Mouse (Mus musculus) cerebellum, adult 11-12 months (tissue): ENCODE results near the gene Nbeal2.

ENCODE experiments used
- DNase-seq: peaks from one replicate; pipeline ENCODE4 v3.0.0; 2022

The Nbeal2 gene

DNA sequence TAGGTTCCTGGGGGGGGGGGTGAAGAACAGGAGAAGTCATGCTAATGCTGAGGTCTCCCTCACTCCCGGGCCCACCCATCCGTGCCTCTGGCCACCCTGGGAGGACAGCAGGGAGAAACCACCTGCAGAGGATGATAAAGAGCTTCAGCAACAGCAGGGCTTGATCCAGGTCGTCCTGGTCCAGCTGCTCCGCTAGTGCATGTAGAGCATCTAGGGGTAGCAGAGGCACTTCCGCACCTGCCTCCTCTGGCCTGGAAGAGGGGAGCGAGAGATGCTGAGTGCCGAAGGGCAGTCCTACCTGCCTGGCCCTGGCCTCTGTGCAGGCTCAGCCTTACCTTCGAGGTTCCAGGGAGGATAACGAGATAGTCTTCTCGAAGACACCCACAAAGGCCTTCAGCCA, 9.7 kb downstream of the Nbeal2 start:
- DNase-seq: no peak

DNA sequence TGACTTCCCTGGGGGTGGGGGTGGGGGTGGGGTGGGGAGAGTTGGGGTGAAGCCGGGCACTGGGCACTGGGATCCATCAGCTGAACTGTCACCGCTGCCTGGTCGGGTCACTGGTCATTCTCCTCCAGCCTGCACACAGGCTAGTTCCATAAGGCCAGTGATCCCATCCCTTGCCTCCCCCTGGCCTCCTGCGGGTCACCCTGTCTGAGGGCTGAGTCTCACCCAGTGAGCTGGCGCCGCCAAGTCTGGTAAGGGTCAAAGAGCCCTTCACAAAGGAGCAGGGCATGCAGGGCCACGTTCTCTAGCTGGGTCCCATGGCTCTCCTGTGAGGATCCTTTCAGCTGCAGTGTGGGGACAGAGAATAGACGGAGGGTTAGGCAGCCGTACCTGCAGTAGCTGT, 10.2 kb downstream of the Nbeal2 start:
- DNase-seq: no peak

DNA sequence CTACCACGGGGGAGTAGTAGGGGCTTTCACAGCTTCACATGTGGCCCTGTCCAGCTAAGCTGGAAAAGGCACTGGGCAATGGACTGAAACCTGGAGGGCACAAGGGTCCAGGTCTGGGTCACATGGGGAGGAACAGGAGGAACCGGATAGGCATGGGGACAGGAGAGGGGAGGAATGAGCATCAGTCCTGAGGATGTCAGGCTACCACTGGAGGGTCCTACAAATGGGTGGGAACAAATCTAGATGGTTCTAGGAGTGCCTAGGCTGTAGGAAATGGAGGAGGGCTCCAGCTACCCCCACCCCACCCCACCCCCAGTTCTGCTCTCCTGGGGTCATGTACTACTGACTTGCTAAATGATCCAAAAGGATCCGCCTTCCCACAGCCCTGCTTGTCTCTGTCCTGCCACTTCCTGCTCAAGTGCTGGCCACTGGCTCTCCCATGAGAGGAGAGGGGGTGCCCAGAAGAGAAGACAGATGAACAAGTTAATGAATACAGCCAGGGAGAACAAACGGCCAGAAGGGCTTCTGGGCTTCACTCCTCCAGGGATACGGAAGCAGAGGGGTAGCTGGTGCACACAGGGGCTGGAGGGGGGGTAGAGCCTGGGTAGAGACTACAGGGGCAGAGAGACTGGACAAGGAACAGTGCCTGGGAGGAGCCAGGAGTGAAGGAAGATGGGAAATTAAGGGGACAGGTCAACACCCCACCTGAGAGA, 11.0 kb downstream of the Nbeal2 start:
- DNase-seq: no peak

GRCm38 (mm10) chr9:110641006-110641405, 13.0 kb downstream of the Nbeal2 start:
- no peak for DNase-seq

DNA sequence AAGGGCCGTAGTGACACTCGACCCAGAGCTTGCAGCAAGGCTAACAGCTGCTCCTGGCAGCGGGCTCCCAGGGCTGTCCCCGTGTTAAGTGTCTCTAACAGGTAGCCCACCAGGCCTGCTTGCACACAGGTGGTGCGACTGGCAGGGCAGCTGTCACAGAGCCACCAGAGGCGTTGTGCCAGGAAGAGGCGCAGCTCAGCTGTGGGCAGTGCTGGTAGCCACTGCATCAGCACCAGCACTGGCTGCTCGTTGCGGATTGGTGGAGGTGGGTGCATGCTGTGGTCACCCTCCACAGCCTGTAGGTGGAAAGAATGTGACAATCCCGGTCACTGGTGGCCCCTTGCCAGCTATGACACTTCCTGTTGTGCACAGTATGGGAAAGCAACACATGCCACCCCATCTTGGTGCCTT, 15.3 kb downstream of the Nbeal2 start:
- DNase-seq: peak; percentile 68

DNA sequence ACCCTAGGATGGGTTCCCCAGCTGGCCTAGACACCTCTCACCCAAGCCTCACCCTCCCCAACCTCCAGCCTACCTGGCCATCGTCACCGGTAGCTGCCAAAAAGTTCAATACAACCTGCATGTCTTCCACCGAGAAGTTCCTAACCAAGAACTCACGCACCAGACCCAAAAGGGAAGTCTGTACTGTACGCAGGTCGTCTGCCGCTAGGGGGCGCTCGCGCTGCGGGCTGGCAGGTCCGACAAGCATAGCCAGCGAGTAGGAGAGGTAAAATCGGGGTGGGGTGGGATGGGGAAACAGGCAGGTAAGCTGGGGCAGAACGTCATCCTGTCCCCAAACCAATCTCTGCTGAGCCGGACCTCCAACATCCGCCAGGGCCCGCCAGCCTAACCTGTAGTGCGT, 18.7 kb downstream of the Nbeal2 start:
- peak; percentile 79 for DNase-seq

DNA sequence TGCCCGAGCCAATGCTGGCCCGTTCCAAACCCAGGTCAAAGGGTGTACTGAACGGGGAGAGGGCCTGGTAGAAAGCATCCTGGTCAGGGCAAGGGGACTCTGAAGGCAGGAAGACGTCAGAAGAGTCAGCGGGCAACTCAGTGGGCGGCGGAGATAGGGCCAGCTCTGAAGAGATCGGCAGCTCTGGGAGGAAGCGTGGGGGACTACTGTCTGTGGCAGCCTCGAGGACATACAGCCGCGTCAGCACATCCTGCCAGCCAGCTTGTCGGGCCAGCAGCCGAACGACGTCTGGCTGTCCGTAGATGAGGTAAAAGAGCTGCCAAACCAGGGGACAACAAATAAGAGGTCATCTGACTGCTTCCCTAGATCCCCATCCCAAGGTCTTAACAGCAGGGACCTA, 20.1 kb downstream of the Nbeal2 start:
- DNase-seq: no peak

DNA sequence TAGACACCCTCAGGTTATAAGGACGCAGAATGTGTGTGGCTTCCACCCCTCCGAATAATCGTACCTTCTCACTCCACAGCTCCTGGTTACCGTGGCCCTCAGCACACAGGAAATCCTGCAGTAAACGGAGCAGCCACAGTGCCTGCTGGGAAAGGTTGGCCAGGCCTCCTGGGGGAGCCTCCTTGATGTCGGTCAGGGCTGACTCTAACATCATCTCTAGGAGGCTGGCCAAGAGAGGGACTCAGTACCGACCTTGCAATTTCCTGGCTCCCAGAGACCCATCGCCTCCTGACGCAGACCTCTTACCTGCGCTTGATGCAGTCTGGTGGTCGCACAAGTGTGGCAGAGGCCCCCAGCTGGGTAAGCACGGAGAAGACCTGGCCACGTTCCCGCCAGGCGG, 21.3 kb downstream of the Nbeal2 start:
- no peak for DNase-seq

DNA sequence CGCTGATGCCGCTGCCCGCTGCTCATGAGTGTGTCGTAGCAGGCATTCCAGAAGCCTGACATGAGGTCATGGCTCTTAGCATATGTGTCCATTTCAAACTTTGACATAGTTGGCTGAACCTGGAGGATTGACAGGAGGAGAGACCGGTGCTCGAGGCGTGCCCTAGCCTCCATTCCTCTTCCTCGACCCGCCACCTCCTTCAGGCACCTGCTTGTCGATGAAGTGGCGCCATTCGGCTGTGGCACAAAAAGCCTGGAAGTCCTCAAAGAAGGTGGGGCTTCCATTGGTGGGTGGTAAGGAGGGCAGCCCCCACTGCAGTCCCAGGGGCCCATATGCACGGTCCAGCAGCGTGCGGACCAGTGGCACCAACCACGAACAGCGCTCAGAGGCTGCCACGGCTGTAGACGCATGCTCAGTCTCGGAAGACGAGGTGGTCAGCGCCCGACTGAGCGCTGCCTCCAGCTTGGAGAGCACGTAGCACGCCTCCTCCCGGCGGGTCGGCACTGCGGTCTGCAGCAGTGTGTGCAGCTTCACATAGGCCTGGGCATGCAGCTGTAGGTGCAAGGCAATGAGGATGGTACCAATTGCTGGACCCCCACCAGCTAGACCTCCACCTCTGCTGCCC, 22.2 kb downstream of the Nbeal2 start:
- DNase-seq: peak; percentile 23

DNA sequence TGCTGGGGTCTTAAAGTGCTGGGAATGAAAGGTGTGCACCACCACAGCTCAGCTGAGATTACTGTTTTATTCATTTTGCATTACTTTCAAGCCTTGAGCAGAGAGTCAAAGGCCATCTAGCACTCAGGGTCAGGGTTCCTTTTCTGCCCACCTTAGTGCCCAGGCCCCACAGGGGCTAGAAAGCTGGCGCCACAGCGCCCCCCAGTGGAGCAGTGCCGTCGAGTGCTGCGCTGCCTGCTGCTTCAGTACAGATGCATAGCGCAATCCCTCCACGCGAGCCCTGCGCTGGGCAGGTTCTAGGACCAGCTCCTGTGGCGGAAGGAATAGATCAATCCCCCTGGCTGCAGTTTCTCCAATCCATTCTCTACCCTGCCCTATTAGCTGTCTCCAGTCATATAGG, 22.8 kb downstream of the Nbeal2 start:
- peak; percentile 39 for DNase-seq

- peak; percentile 25 for DNase-seq
These were observed 23.8 kb downstream of the Nbeal2 start for GRCm38 (mm10) chr9:110630171-110630570.

DNA sequence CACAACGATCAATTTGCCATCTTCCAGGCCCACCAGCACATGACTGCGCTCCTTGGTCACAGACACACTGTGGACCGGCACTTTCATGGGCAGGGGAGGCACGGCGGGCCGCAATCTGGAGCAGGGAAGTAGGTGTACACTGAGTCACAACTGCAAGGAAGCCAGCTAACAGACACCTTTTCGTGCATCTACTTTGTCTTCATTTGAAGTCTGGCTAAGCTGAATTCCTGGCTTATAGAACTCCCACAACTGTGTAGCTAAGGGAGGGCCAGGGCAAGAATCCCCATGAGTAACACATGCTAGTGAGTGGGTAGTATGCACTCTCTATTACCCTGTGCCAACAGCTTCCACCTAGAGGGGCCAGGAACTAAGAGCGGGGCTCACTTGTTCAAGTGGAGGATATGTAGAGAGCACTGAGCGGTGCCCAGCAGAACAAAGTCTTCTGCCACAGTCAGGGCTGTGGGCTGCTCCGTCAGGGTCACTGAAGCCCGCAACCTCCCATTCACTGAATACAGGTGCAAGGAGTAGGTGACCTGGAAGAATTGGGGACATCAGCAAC, 28.5 kb downstream of the Nbeal2 start:
- DNase-seq: peak; percentile 25

DNA sequence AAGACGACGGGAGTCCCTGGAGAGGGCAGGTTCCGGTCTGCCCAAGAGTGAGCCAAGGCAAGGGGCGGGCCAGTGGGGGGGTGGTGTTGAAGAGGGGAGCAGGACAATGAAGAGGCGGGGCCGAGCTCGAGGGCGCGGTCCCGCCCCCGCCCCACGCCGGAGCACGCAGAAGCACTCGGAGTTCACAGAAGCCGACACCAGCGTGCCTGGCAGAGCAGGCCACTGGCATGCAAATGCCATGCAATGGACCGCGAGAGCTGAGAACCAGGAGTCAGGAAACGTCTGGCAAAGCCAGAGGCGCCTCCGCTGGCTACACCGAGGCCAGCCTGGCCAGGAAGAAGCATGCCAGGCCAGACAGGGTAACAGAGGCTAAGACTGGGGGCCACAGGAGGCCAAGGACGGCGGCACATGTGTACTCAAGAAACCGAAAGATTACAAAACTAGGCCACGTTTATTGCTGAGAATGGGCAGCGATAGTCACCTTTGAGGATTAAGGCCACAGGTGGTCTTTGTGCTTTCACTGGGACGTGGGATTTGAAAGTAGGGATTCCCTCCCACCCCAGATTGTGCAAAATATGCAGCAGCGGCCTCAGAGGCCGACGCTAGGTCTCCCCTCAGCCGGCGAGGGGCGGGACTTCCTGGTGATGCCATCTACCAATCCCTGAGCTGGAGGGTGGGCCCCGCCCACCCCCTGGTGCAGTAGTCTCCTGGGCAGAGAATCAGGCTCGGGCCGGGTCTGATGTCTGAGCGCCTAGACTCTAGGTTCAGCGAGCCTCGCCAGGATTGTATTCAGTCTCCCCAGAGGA, 29.4 kb downstream of the Nbeal2 start, which contains the start of gene Nradd:
Nradd (minus strand) TSS at position 92 of the 806 bp plus-strand sequence.
- peak; percentile 92 for DNase-seq

DNA sequence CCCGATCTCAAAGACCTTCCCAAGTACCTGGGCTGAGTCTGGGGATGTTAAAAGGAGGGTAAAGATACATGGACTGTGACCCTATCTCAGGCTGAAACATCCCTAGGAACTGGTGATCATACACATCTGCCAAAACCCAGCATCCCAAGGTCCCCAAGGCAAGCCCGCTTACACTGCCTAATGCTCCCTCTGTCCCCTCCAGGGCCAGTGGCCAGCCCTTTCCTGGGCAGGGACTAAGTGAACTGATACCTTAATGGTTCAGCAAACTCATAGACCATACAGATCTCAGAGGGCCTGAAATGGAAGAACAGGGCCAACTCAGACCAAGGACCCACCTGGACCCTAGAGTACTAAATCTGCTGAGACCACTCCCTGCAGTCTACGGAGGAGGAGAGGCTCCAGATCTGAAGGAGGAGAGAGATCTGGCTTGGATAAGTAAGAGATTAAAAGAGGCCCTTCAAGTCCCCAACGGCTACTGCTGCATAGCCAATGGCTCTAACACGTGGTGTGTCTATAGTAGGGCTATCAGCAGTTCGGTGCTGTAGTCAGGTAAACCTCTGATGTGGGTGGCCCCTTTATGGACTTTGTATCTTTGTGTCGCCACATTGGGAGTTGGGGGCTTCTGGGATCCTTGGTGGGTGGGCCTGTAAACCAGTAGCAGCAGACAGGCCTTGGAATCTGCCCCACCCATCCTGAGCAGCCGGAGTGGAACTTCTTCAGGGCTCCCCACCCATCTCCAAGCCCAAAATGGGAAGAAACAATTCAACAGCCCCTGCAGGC, 30.4 kb downstream of the Nbeal2 start:
- no peak for DNase-seq

DNA sequence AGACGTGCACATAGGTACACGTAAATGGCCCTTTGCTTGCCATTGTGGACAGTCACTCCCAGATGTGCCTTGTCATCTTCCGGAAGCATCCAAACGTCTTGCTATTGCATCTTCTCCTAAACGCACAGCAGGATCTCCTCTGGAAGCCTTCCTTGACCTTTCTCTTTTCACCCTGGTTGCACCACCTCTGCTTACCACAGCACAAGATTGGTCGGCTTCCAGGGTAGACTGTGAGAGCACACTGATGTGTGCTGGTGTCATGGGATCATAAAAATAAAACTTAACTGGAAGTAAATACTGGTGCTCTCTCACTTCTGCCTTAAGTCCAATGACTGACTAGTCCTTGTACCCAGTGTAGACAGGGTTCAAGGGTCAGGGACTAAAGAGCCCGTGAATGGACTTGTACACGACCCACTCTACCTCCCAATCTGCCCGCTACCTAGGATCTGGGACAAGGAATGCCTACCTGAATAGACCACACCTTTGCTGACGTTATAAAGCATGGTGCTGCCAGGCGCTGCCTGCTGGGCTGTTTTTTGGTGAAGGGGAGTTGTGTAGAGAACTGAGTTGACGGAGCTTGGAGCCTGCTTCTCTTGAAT, 31.2 kb downstream of the Nbeal2 start:
- DNase-seq: peak; percentile 22

- DNase-seq: no peak
These were observed 33.3 kb downstream of the Nbeal2 start for GRCm38 (mm10) chr9:110620685-110621084.

- no peak for DNase-seq
These were observed 33.8 kb downstream of the Nbeal2 start for GRCm38 (mm10) chr9:110620180-110620579.

DNA sequence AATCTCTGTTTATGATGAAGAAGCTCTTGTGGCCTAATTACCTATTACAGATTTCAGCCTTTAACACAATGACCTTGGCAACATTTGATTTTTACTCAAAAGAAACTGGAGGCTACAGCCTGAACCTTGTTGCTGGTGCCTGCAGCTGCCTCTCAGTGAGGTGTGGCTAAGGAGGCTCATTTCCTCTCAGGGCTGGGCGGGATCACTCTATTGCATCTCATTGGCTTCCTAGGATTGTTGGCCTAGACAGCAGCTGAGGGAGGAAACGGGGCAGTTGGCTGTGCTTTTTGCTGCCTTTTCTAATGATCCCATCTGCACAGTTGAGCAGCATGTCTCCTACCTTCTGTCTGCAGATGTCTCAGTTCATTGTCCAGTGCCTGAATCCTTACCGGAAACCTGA, 36.9 kb downstream of the Nbeal2 start:
- no peak for DNase-seq

GRCm38 (mm10) chr9:110611471-110611870, 42.5 kb downstream of the Nbeal2 start:
- no peak for DNase-seq

DNA sequence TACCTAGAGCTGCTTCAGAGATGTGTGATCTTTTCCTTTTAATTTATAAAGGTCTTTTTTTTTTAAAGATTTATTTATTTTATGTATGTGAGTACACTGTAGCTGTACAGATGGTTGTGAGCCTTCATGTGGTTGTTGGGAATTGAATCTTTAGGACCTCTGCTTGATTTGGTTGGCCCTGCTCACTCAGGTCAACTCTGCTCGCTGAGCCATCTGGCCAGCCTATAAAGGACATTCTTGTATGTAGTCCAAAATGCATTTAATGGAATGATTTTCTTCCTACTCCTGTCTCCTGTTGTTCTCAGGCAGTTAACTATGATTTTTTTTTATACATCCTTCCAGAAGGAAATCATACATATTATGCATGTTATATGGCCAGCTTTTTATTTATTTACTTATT, 70.4 kb downstream of the Nbeal2 start:
- peak; percentile 42 for DNase-seq

- DNase-seq: no peak
These were observed 71.8 kb downstream of the Nbeal2 start for GRCm38 (mm10) chr9:110582161-110582560.
